Mouse (Mus musculus): ENCODE results near the gene Rbm31y. TPM values are rescaled to one million over a fixed set of nuclear protein-coding genes. Genes with fewer than 3 reads are reported as not detected.
"Not testable (repeated sequence)": the region's sequence is repeated elsewhere in the genome, so short reads cannot be mapped to it uniquely, and the experiment has no call there.

Rbm31y gene
- total RNA-seq (2021) = not detected

DNA sequence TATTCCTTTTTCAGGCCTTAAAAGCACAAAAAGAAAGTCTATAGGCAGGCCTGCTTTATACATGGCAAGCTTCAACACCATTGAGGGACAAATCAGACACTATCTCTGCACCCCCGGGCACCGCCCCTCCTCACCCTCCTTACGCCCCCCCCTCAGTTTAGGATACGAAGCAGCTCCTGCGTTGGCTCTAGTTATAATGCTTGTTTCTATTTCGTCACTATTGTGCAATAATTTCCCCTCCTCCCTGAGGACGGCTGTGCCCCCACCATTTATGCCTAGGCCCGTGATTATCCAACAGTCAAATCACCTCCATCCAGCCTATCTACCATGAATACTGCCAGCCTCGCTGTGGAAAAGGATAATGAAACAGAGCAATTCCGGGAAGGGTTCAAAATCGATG lies at the start of gene Rbm31y:
TSS of gene Rbm31y (plus strand) at position 301 of the 400 bp plus-strand sequence.
- DNase-seq (ENCODE audit: low spot score in 2 of 2); intact Hi-C loops (cut with DNase I): not testable (repeated sequence)
